Mouse (Mus musculus): ENCODE measurements at regions not wholly inside any gene's neighbourhood (a gene's known extent, or its start where the extent isn't known, plus 50 kb on each side); places are given as distances from the start of the nearest gene placed in this dataset.

GRCm38 (mm10) chr14:46179024-46179423, 200.2 kb upstream of the Gm15217 start:
- no peaks in the 10 kb centered on the region for H3K4me1 ChIP-seq (ENCODE audit: control insufficient read depth in 2 of 2, insufficient read depth in 2 of 2, low read length in 2 of 2, poor library complexity in 1 of 2)
- no peaks in the 10 kb centered on the region for H3K9me3 ChIP-seq (ENCODE audit: control insufficient read depth, insufficient read depth, low read depth, low read length)
- no peak overlapping the region for H3K27ac ChIP-seq (ENCODE audit: insufficient read depth, low read depth, low read length, poor library complexity, severe bottlenecking)
- TF ChIP-seq ZC3H11A (IDR thresholded peaks at IDR 0.05; ENCODE audit: borderline replicate concordance, low read depth, low read length): no peak
- no peak for TF ChIP-seq ZNF384 (IDR thresholded peaks at IDR 0.05; ENCODE audit: low read depth, low read length)
- no peak for TF ChIP-seq CHD2 (IDR thresholded peaks at IDR 0.05; ENCODE audit: low read depth, low read length)
- no peak for TF ChIP-seq HCFC1 (IDR thresholded peaks at IDR 0.05; ENCODE audit: borderline replicate concordance, insufficient read depth, low read length)
- TF ChIP-seq MAFK (IDR thresholded peaks at IDR 0.05; ENCODE audit: insufficient read depth, low read depth, low read length): no peak
- in situ Hi-C loops (cut with MboI; ENCODE audit: low sequenced_read_pairs in 2 of 2, unreplicated experiment in 2 of 2): no loop called here
- H3K9ac ChIP-seq (ENCODE audit: insufficient read depth, low read depth, low read length, poor library complexity, severe bottlenecking): no peak overlapping the region
- H3K36me3 ChIP-seq (ENCODE audit: control insufficient read depth, insufficient read depth, low read length, poor library complexity, severe bottlenecking): no peaks in the 10 kb centered on the region
- H3K4me3 ChIP-seq (ENCODE audit: insufficient read depth in 1 of 2, low read depth in 1 of 2, low read length in 2 of 2, poor library complexity in 1 of 2, severe bottlenecking in 1 of 2): no peak overlapping the region
- DNase-seq (ENCODE audit: low read depth, low spot score): no peak

GRCm38 (mm10) chr14:46191639-46192399, 187.4 kb upstream of the Gm15217 start:
- H3K4me1 ChIP-seq (ENCODE audit: control insufficient read depth in 2 of 2, insufficient read depth in 2 of 2, low read length in 2 of 2, poor library complexity in 1 of 2): no peaks in the 10 kb centered on the region
- H3K27ac ChIP-seq (ENCODE audit: insufficient read depth, low read depth, low read length, poor library complexity, severe bottlenecking): no peak overlapping the region
- no peaks in the 10 kb centered on the region for H3K36me3 ChIP-seq (ENCODE audit: control insufficient read depth, insufficient read depth, low read length, poor library complexity, severe bottlenecking)
- in situ Hi-C loops (cut with MboI; ENCODE audit: low sequenced_read_pairs in 2 of 2, unreplicated experiment in 2 of 2): no loop called here
- H3K9ac ChIP-seq (ENCODE audit: insufficient read depth, low read depth, low read length, poor library complexity, severe bottlenecking): no peak overlapping the region
- TF ChIP-seq ZNF384 (IDR thresholded peaks at IDR 0.05; ENCODE audit: low read depth, low read length) (no peak), HCFC1 (IDR thresholded peaks at IDR 0.05; ENCODE audit: borderline replicate concordance, insufficient read depth, low read length) (no peak), CHD2 (IDR thresholded peaks at IDR 0.05; ENCODE audit: low read depth, low read length) (no peak), ZC3H11A (IDR thresholded peaks at IDR 0.05; ENCODE audit: borderline replicate concordance, low read depth, low read length) (no peak), MAFK (IDR thresholded peaks at IDR 0.05; ENCODE audit: insufficient read depth, low read depth, low read length) (no peak)
- no peak for DNase-seq (ENCODE audit: low read depth, low spot score)
- H3K9me3 ChIP-seq (ENCODE audit: control insufficient read depth, insufficient read depth, low read depth, low read length): no peaks in the 10 kb centered on the region
- H3K4me3 ChIP-seq (ENCODE audit: insufficient read depth in 1 of 2, low read depth in 1 of 2, low read length in 2 of 2, poor library complexity in 1 of 2, severe bottlenecking in 1 of 2): no peak overlapping the region

GRCm38 (mm10) chr14:46193577-46193976, 185.6 kb upstream of the Gm15217 start:
- no peak overlapping the region for H3K4me3 ChIP-seq (ENCODE audit: insufficient read depth in 1 of 2, low read depth in 1 of 2, low read length in 2 of 2, poor library complexity in 1 of 2, severe bottlenecking in 1 of 2)
- H3K36me3 ChIP-seq (ENCODE audit: control insufficient read depth, insufficient read depth, low read length, poor library complexity, severe bottlenecking): no peaks in the 10 kb centered on the region
- DNase-seq (ENCODE audit: low read depth, low spot score): no peak
- no peak overlapping the region for H3K9ac ChIP-seq (ENCODE audit: insufficient read depth, low read depth, low read length, poor library complexity, severe bottlenecking)
- TF ChIP-seq CHD2 (IDR thresholded peaks at IDR 0.05; ENCODE audit: low read depth, low read length) (no peak), HCFC1 (IDR thresholded peaks at IDR 0.05; ENCODE audit: borderline replicate concordance, insufficient read depth, low read length) (no peak), ZC3H11A (IDR thresholded peaks at IDR 0.05; ENCODE audit: borderline replicate concordance, low read depth, low read length) (no peak), MAFK (IDR thresholded peaks at IDR 0.05; ENCODE audit: insufficient read depth, low read depth, low read length) (no peak), ZNF384 (IDR thresholded peaks at IDR 0.05; ENCODE audit: low read depth, low read length) (no peak)
- in situ Hi-C loops (cut with MboI; ENCODE audit: low sequenced_read_pairs in 2 of 2, unreplicated experiment in 2 of 2): no loop called here
- H3K4me1 ChIP-seq (ENCODE audit: control insufficient read depth in 2 of 2, insufficient read depth in 2 of 2, low read length in 2 of 2, poor library complexity in 1 of 2): no peaks in the 10 kb centered on the region
- H3K9me3 ChIP-seq (ENCODE audit: control insufficient read depth, insufficient read depth, low read depth, low read length): no peaks in the 10 kb centered on the region
- H3K27ac ChIP-seq (ENCODE audit: insufficient read depth, low read depth, low read length, poor library complexity, severe bottlenecking): no peak overlapping the region

- no peak overlapping the region for H3K4me3 ChIP-seq (ENCODE audit: insufficient read depth in 1 of 2, low read depth in 1 of 2, low read length in 2 of 2, poor library complexity in 1 of 2, severe bottlenecking in 1 of 2)
- in situ Hi-C loops (cut with MboI; ENCODE audit: low sequenced_read_pairs in 2 of 2, unreplicated experiment in 2 of 2): no loop called here
- TF ChIP-seq MAFK (IDR thresholded peaks at IDR 0.05; ENCODE audit: insufficient read depth, low read depth, low read length) (no peak), CHD2 (IDR thresholded peaks at IDR 0.05; ENCODE audit: low read depth, low read length) (no peak), ZNF384 (IDR thresholded peaks at IDR 0.05; ENCODE audit: low read depth, low read length) (no peak), ZC3H11A (IDR thresholded peaks at IDR 0.05; ENCODE audit: borderline replicate concordance, low read depth, low read length) (no peak), HCFC1 (IDR thresholded peaks at IDR 0.05; ENCODE audit: borderline replicate concordance, insufficient read depth, low read length) (no peak)
- H3K9me3 ChIP-seq (ENCODE audit: control insufficient read depth, insufficient read depth, low read depth, low read length): no peaks in the 10 kb centered on the region
- no peak overlapping the region for H3K9ac ChIP-seq (ENCODE audit: insufficient read depth, low read depth, low read length, poor library complexity, severe bottlenecking)
- H3K36me3 ChIP-seq (ENCODE audit: control insufficient read depth, insufficient read depth, low read length, poor library complexity, severe bottlenecking): no peaks in the 10 kb centered on the region
- no peak for DNase-seq (ENCODE audit: low read depth, low spot score)
- no peaks in the 10 kb centered on the region for H3K4me1 ChIP-seq (ENCODE audit: control insufficient read depth in 2 of 2, insufficient read depth in 2 of 2, low read length in 2 of 2, poor library complexity in 1 of 2)
- no peak overlapping the region for H3K27ac ChIP-seq (ENCODE audit: insufficient read depth, low read depth, low read length, poor library complexity, severe bottlenecking)
Measured at GRCm38 (mm10) chr14:46195939-46196338, 183.3 kb upstream of the Gm15217 start.

All from ES-E14 (cell line).